Mouse (Mus musculus) heart, embryonic 13.5 days (tissue): ENCODE measurements around the gene Gbx1. TPM values are rescaled to one million over a fixed set of nuclear protein-coding genes. Genes with fewer than 3 reads are reported as not detected.
A peak's percentile ranks its signal among the peaks of the same experiment; 100 is the strongest.

Experiments used
- ATAC-seq: fragments of 200-750 bp; cut with Nextera tagmentation; 2 replicates; pipeline ENCODE4 v1.8.0; 2017; ENCODE audit warnings: moderate TSS enrichment; ENCODE audit not compliant: insufficient number of reproducible peaks, low FRiP score, low TSS enrichment; ENCODE audit errors: extremely low read depth
- H3K27ac ChIP-seq: fragments of 300-500 bp; sonication (generic); replicated peaks from 2 replicates; pipeline ENCODE4 v1.5.1; 2015; ENCODE audit warnings: moderate library complexity, mild to moderate bottlenecking, inconsistent platforms
- H3K27me3 ChIP-seq: fragments of 300-500 bp; sonication (generic); replicated peaks from 2 replicates; pipeline ENCODE4 v1.6.1; 2015; ENCODE audit warnings: mild to moderate bottlenecking, inconsistent platforms
- H3K36me3 ChIP-seq: fragments of 300-500 bp; sonication (generic); 2 replicates; pipeline ENCODE4 v1.6.1; 2015; ENCODE audit warnings: mild to moderate bottlenecking, inconsistent platforms
- H3K4me1 ChIP-seq: fragments of 300-500 bp; sonication (generic); 2 replicates; pipeline ENCODE4 v1.6.1; 2015; ENCODE audit warnings: inconsistent platforms
- H3K4me2 ChIP-seq: fragments of 300-500 bp; sonication (generic); 2 replicates; pipeline ENCODE4 v1.6.1; 2015; ENCODE audit warnings: inconsistent platforms, mild to moderate bottlenecking, moderate library complexity
- H3K4me3 ChIP-seq: fragments of 300-500 bp; sonication (generic); 2 replicates; pipeline ENCODE4 v1.5.1; 2015; ENCODE audit warnings: moderate library complexity, mild to moderate bottlenecking, inconsistent platforms
- H3K9ac ChIP-seq: fragments of 300-500 bp; sonication (generic); 2 replicates; pipeline ENCODE4 v1.6.1; 2015; ENCODE audit warnings: inconsistent platforms, mild to moderate bottlenecking, moderate library complexity
- H3K9me3 ChIP-seq: fragments of 300-500 bp; sonication (generic); 2 replicates; pipeline ENCODE4 v1.6.1; 2016; ENCODE audit warnings: inconsistent platforms
- WGBS: fragments of 180-500 bp; shearing (Covaris S2); methylation state at CpG from one replicate; pipeline ENCODE4 v1.1.7; 2015; ENCODE audit warnings: mixed read lengths; 5-methylcytosine and 5-hydroxymethylcytosine counted together
- polyA plus RNA-seq: library from polyadenylated mRNA; unstranded; fragments of >200 nt; fragmentation: Nextera tagmentation; extraction: Ambion mirVana; gene quantifications from 2 replicates; pipeline ENCODE4 v1.2.1, GENCODE M21; 2015

Gene Gbx1
- polyA plus RNA-seq, 1 experiment from 2014 or later: 0.05 TPM

GRCm38 (mm10) chr5:24474723-24475261 lies 52.2 kb downstream of the Gbx1 start:
- Histone ChIP-seq H3K4me1 (peaks cover 46% of the 10 kb centered on the region), H3K36me3 (peaks cover 34% of the 10 kb centered on the region), H3K4me3 (peak overlapping the region; percentile 61), H3K27me3 (peaks cover 16% of the 10 kb centered on the region), H3K4me2 (peak overlapping the region; percentile 93), H3K9me3 (no peaks in the 10 kb centered on the region), H3K27ac (0 out of 2 replicates have a peak overlapping the region, but pooled peaks have one; percentile 12), H3K9ac (peak overlapping the region; percentile 83)
- ATAC-seq: no peak; the same call in 1 of the 2 replicates
- under 1% methylated on average over 67 of the region's 67 CpGs for WGBS

GRCm38 (mm10) chr5:24474025-24474722 lies 52.8 kb downstream of the Gbx1 start:
- H3K4me2 ChIP-seq: peak overlapping the region; percentile 93
- H3K9ac ChIP-seq: peak overlapping the region; percentile 83
- WGBS: 2% methylated on average over 64 of the region's 77 CpGs
- peaks cover 28% of the 10 kb centered on the region for H3K36me3 ChIP-seq
- H3K27me3 ChIP-seq: peaks cover 16% of the 10 kb centered on the region
- peak overlapping the region; percentile 12; the same call in 1 of the 2 replicates for H3K27ac ChIP-seq
- H3K4me1 ChIP-seq: peaks cover 51% of the 10 kb centered on the region
- H3K9me3 ChIP-seq: no peaks in the 10 kb centered on the region
- 0 out of 2 replicates have a peak, but pooled peaks have one; percentile 7 for ATAC-seq
- H3K4me3 ChIP-seq: peak overlapping the region; percentile 61

- no peak for ATAC-seq
- H3K27me3 ChIP-seq: peaks cover 16% of the 10 kb centered on the region
- H3K9ac ChIP-seq: peak overlapping the region; percentile 47; the same call in 1 of the 2 replicates
- H3K27ac ChIP-seq: peak overlapping the region; percentile 36; the same call in 1 of the 2 replicates
- H3K4me2 ChIP-seq: peak overlapping the region; percentile 93; the same call in 1 of the 2 replicates
- no peaks in the 10 kb centered on the region for H3K9me3 ChIP-seq
- H3K4me3 ChIP-seq: 0 out of 2 replicates have a peak overlapping the region, but pooled peaks have one; percentile 61
- peaks cover 16% of the 10 kb centered on the region for H3K36me3 ChIP-seq
- 28% methylated on average over 6 of the region's 7 CpGs for WGBS
- H3K4me1 ChIP-seq: peaks cover 51% of the 10 kb centered on the region
Measured at GRCm38 (mm10) chr5:24472884-24473619, 54.0 kb downstream of the Gbx1 start.

GRCm38 (mm10) chr5:24470600-24470999 lies 56.4 kb downstream of the Gbx1 start:
- no peak overlapping the region for H3K4me2 ChIP-seq
- ATAC-seq: no peak

GRCm38 (mm10) chr5:24466762-24467161 lies 60.2 kb downstream of the Gbx1 start:
- Histone ChIP-seq H3K36me3 (peaks cover under 1% of the 10 kb centered on the region), H3K9me3 (no peaks in the 10 kb centered on the region), H3K9ac (0 out of 2 replicates have a peak overlapping the region, but pooled peaks have one; percentile 26), H3K4me2 (no peak overlapping the region), H3K27me3 (no peaks in the 10 kb centered on the region; the same call in 1 of the 2 replicates), H3K27ac (no peak overlapping the region), H3K4me1 (peaks cover 27% of the 10 kb centered on the region), H3K4me3 (no peak overlapping the region)
- ATAC-seq: no peak
- WGBS: 56% methylated on average over 12 of the region's 12 CpGs

More at GRCm38 (mm10) chr5:24470600-24470999, 56.4 kb downstream of the Gbx1 start:
- Histone ChIP-seq H3K9me3 (no peaks in the 10 kb centered on the region), H3K4me3 (no peak overlapping the region), H3K27me3 (peaks cover 16% of the 10 kb centered on the region), H3K4me1 (peaks cover 59% of the 10 kb centered on the region), H3K27ac (no peak overlapping the region), H3K9ac (no peak overlapping the region), H3K36me3 (no peaks in the 10 kb centered on the region)
- WGBS: 10% methylated on average over 5 of the region's 5 CpGs

- H3K9ac ChIP-seq: peak overlapping the region; percentile 60; the same call in 1 of the 2 replicates
- peaks cover 25% of the 10 kb centered on the region for H3K36me3 ChIP-seq
- 63% methylated on average over 7 of the region's 7 CpGs for WGBS
- no peak for ATAC-seq
- H3K27me3 ChIP-seq: no peaks in the 10 kb centered on the region
- H3K27ac ChIP-seq: peak overlapping the region; percentile 71
- no peaks in the 10 kb centered on the region for H3K9me3 ChIP-seq
- H3K4me2 ChIP-seq: peak overlapping the region; percentile 98
- H3K4me1 ChIP-seq: peaks cover 46% of the 10 kb centered on the region
- 0 out of 2 replicates have a peak overlapping the region, but pooled peaks have one; percentile 8 for H3K4me3 ChIP-seq
Measured at GRCm38 (mm10) chr5:24455613-24456012, 71.4 kb downstream of the Gbx1 start.

GRCm38 (mm10) chr5:24455076-24455475 lies 71.9 kb downstream of the Gbx1 start:
- H3K27ac ChIP-seq: peak overlapping the region; percentile 71
- H3K9ac ChIP-seq: peak overlapping the region; percentile 34
- WGBS: 61% methylated on average over 3 of the region's 3 CpGs
- ATAC-seq: no peak
- peaks cover 21% of the 10 kb centered on the region for H3K36me3 ChIP-seq
- H3K4me2 ChIP-seq: peak overlapping the region; percentile 98
- H3K27me3 ChIP-seq: no peaks in the 10 kb centered on the region; the same call in 1 of the 2 replicates
- H3K4me3 ChIP-seq: 0 out of 2 replicates have a peak overlapping the region, but pooled peaks have one; percentile 8
- peaks cover 46% of the 10 kb centered on the region for H3K4me1 ChIP-seq
- H3K9me3 ChIP-seq: no peaks in the 10 kb centered on the region

- WGBS: 46% methylated on average over 2 of the region's 2 CpGs
- Histone ChIP-seq H3K9ac (peak overlapping the region; percentile 99), H3K9me3 (no peaks in the 10 kb centered on the region), H3K27ac (no peak overlapping the region; the same call in 1 of the 2 replicates), H3K27me3 (peaks cover under 1% of the 10 kb centered on the region; the same call in 1 of the 2 replicates), H3K4me3 (peak overlapping the region; percentile 90), H3K4me1 (peaks cover 46% of the 10 kb centered on the region), H3K36me3 (peaks cover 17% of the 10 kb centered on the region), H3K4me2 (peak overlapping the region; percentile 98)
- no peak for ATAC-seq
Measured at GRCm38 (mm10) chr5:24453985-24454303, 73.1 kb downstream of the Gbx1 start.

GRCm38 (mm10) chr5:24453283-24453984 lies 73.6 kb downstream of the Gbx1 start:
- H3K27ac ChIP-seq: peak overlapping the region; percentile 91
- H3K9me3 ChIP-seq: no peaks in the 10 kb centered on the region
- peaks cover 46% of the 10 kb centered on the region for H3K4me1 ChIP-seq
- peak overlapping the region; percentile 90 for H3K4me3 ChIP-seq
- WGBS: 25% methylated on average over 5 of the region's 5 CpGs
- peak overlapping the region; percentile 99 for H3K9ac ChIP-seq
- H3K36me3 ChIP-seq: peaks cover 11% of the 10 kb centered on the region
- peak overlapping the region; percentile 98 for H3K4me2 ChIP-seq
- H3K27me3 ChIP-seq: peaks cover 5% of the 10 kb centered on the region; the same call in 1 of the 2 replicates
- no peak for ATAC-seq
